Comparison of ENCODE assay signal across 23 mouse cellular contexts in genomic region chrX:130393508-130394145, GRCm38 (mm10).
DNase-seq lines count a peak whose midpoint lies in the region; ATAC-seq and TF ChIP-seq lines count a peak whose summit lies in the region.
"Had no signal": no experiment of that assay in that cellular context is flagged by ENCODE, and none has a peak within 500 bp of the region (broad histone marks: within the 10 kb centered on the region; RNA-seq: fewer than 3 reads in every experiment).

No protein-coding gene starts in this region.

- no peak for DNase-seq in forebrain, embryonic 11.5 days (ENCODE audit: low spot score)
- DNase-seq in forebrain, postnatal 0 days, result peak; percentile 0
- peak; percentile 61 for DNase-seq in brain, embryonic 14.5 days (ENCODE audit: low read depth)
- DNase-seq in retina, postnatal 1 day, result peak; percentile 45
- no peak for DNase-seq in kidney, postnatal 10 days
- DNase-seq: adrenal gland, adult 8-10 months; adrenal gland, postnatal 14 days; adrenal gland, postnatal 36 days; cerebellum, adult 11 months; cerebellum, adult 18-20 months; cerebellum, adult 8-10 months; cerebellum, adult 9-11 months; cerebellum, postnatal 14 days; cerebellum, postnatal 36 days; embryo, embryonic 11 days had no signal

- H3K4me3 ChIP-seq in forebrain, embryonic 11.5 days (ENCODE audit: low read depth, low read length), result no peak overlapping the region
- no peak overlapping the region for H3K4me3 ChIP-seq in forebrain, embryonic 12.5 days (replicated peaks)
- H3K4me3 ChIP-seq in forebrain, postnatal 0 days (ENCODE audit: low read depth, low read length), result no peak overlapping the region
- no peak overlapping the region for H3K4me3 ChIP-seq in forebrain, embryonic 13.5 days
- H3K4me3 ChIP-seq in kidney, embryonic 16.5 days (ENCODE audit: low read length), result no peak overlapping the region
- H3K4me3 ChIP-seq: embryonic facial prominence, embryonic 13.5 days; embryonic facial prominence, embryonic 15.5 days; erythroblast, embryonic 14.5 days had no signal

- H3K27ac ChIP-seq in forebrain, embryonic 11.5 days (ENCODE audit: low read depth, low read length), result 0 out of 2 replicates have a peak overlapping the region, but pooled peaks have one; percentile 31
- no peak overlapping the region for H3K27ac ChIP-seq in forebrain, embryonic 12.5 days
- no peak overlapping the region for H3K27ac ChIP-seq in forebrain, postnatal 0 days (ENCODE audit: low read depth, low read length)
- H3K27ac ChIP-seq in forebrain, embryonic 13.5 days, result no peak overlapping the region
- no peak overlapping the region for H3K27ac ChIP-seq in kidney, embryonic 16.5 days (ENCODE audit: low read length)
- H3K27ac ChIP-seq: embryonic facial prominence, embryonic 13.5 days; embryonic facial prominence, embryonic 15.5 days had no signal

- no peak for TF ChIP-seq CTCF in forebrain, postnatal 0 days (IDR thresholded peaks at IDR 0.05; ENCODE audit: low read depth)
- TF ChIP-seq CTCF in brain, embryonic 14.5 days (IDR thresholded peaks at IDR 0.05; ENCODE audit: borderline replicate concordance, extremely low read depth, insufficient read depth, insufficient read length), result no peak

- H3K4me1 ChIP-seq in forebrain, embryonic 11.5 days (replicated peaks; ENCODE audit: control insufficient read depth, insufficient read depth, low read length), result no peaks in the 10 kb centered on the region
- H3K4me1 ChIP-seq in forebrain, embryonic 12.5 days, result no peaks in the 10 kb centered on the region
- no peaks in the 10 kb centered on the region for H3K4me1 ChIP-seq in forebrain, postnatal 0 days (ENCODE audit: insufficient read depth)
- no peaks in the 10 kb centered on the region for H3K4me1 ChIP-seq in forebrain, embryonic 13.5 days
- H3K4me1 ChIP-seq in kidney, embryonic 16.5 days (ENCODE audit: insufficient read depth, low read length), result no peaks in the 10 kb centered on the region
- H3K4me1 ChIP-seq: embryonic facial prominence, embryonic 13.5 days; embryonic facial prominence, embryonic 15.5 days had no signal

- ATAC-seq in forebrain, embryonic 11.5 days (replicated peaks; ENCODE audit: low FRiP score), result peak; percentile 73
- no peak for ATAC-seq in forebrain, embryonic 12.5 days (ENCODE audit: low FRiP score)
- no peak for ATAC-seq in forebrain, postnatal 0 days
- no peak; the same call in 1 of the 2 replicates for ATAC-seq in forebrain, embryonic 13.5 days
- ATAC-seq in kidney, embryonic 16.5 days (ENCODE audit: low FRiP score, low TSS enrichment), result no peak
- ATAC-seq: activated CD4-positive, CD25-positive, alpha-beta regulatory T cell, adult 4 months; Patski had no signal

- no peaks in the 10 kb centered on the region for H3K36me3 ChIP-seq in forebrain, embryonic 11.5 days (ENCODE audit: control insufficient read depth, insufficient read depth, low read length)
- H3K36me3 ChIP-seq in forebrain, embryonic 12.5 days (replicated peaks), result no peaks in the 10 kb centered on the region
- no peaks in the 10 kb centered on the region for H3K36me3 ChIP-seq in forebrain, postnatal 0 days (ENCODE audit: insufficient read depth)
- no peaks in the 10 kb centered on the region for H3K36me3 ChIP-seq in forebrain, embryonic 13.5 days (ENCODE audit: poor library complexity, severe bottlenecking)
- no peaks in the 10 kb centered on the region for H3K36me3 ChIP-seq in kidney, embryonic 16.5 days (ENCODE audit: insufficient read depth, low read length)
- H3K36me3 ChIP-seq: embryonic facial prominence, embryonic 13.5 days; embryonic facial prominence, embryonic 15.5 days had no signal

- no peak overlapping the region for H3K4me2 ChIP-seq in forebrain, embryonic 11.5 days (ENCODE audit: low read depth, low read length, severe bottlenecking)
- no peak overlapping the region for H3K4me2 ChIP-seq in forebrain, embryonic 12.5 days
- H3K4me2 ChIP-seq in forebrain, postnatal 0 days (ENCODE audit: low read depth), result no peak overlapping the region
- no peak overlapping the region for H3K4me2 ChIP-seq in forebrain, embryonic 13.5 days
- H3K4me2 ChIP-seq in kidney, embryonic 16.5 days (replicated peaks; ENCODE audit: low read depth, low read length), result no peak overlapping the region
- H3K4me2 ChIP-seq: embryonic facial prominence, embryonic 13.5 days; embryonic facial prominence, embryonic 15.5 days had no signal

- no peak overlapping the region for H3K9ac ChIP-seq in forebrain, embryonic 11.5 days (ENCODE audit: low read length)
- no peak overlapping the region for H3K9ac ChIP-seq in forebrain, embryonic 12.5 days
- H3K9ac ChIP-seq in forebrain, postnatal 0 days, result no peak overlapping the region
- H3K9ac ChIP-seq in forebrain, embryonic 13.5 days, result no peak overlapping the region
- H3K9ac ChIP-seq in kidney, embryonic 16.5 days (replicated peaks; ENCODE audit: low read length), result no peak overlapping the region
- H3K9ac ChIP-seq: embryonic facial prominence, embryonic 13.5 days; embryonic facial prominence, embryonic 15.5 days had no signal

- 28% methylated on average over 4 of the region's 4 CpGs for WGBS in forebrain, embryonic 11.5 days
- 32% methylated on average over 4 of the region's 4 CpGs for WGBS in forebrain, embryonic 12.5 days
- WGBS in forebrain, postnatal 0 days, result 33% methylated on average over 4 of the region's 4 CpGs
- 22% methylated on average over 4 of the region's 4 CpGs for WGBS in forebrain, embryonic 13.5 days
- 75% methylated on average over 4 of the region's 4 CpGs for WGBS in kidney, embryonic 16.5 days

- no peaks in the 10 kb centered on the region for H3K9me3 ChIP-seq in forebrain, embryonic 11.5 days (ENCODE audit: control insufficient read depth, low read length)
- no peaks in the 10 kb centered on the region for H3K9me3 ChIP-seq in forebrain, embryonic 12.5 days
- H3K9me3 ChIP-seq in forebrain, postnatal 0 days (ENCODE audit: low read length), result no peaks in the 10 kb centered on the region
- no peaks in the 10 kb centered on the region for H3K9me3 ChIP-seq in forebrain, embryonic 13.5 days (replicated peaks)
- H3K9me3 ChIP-seq in kidney, embryonic 16.5 days (ENCODE audit: low read length), result no peaks in the 10 kb centered on the region
- H3K9me3 ChIP-seq: embryonic facial prominence, embryonic 13.5 days; embryonic facial prominence, embryonic 15.5 days had no signal

- no peaks in the 10 kb centered on the region; the same call in 1 of the 2 replicates for H3K27me3 ChIP-seq in forebrain, embryonic 11.5 days (ENCODE audit: control insufficient read depth, insufficient read depth, low read length)
- no peaks in the 10 kb centered on the region for H3K27me3 ChIP-seq in forebrain, embryonic 12.5 days
- H3K27me3 ChIP-seq in forebrain, postnatal 0 days (ENCODE audit: insufficient read depth, low read length), result no peaks in the 10 kb centered on the region
- no peaks in the 10 kb centered on the region for H3K27me3 ChIP-seq in forebrain, embryonic 13.5 days
- H3K27me3 ChIP-seq in kidney, embryonic 16.5 days (ENCODE audit: insufficient read depth, low read length), result no peaks in the 10 kb centered on the region; the same call in 1 of the 2 replicates
- H3K27me3 ChIP-seq: embryonic facial prominence, embryonic 13.5 days; embryonic facial prominence, embryonic 15.5 days had no signal

- no peak for TF ChIP-seq POLR2A in brain, embryonic 14.5 days (IDR thresholded peaks at IDR 0.05; ENCODE audit: borderline replicate concordance, extremely low read depth, insufficient read depth, insufficient read length, poor library complexity, severe bottlenecking)

Comparison
In these comparisons a context has a peak if more than half of its experiments do, and no peak if none do; other contexts are left out.
1. DNase-seq: peak in forebrain, postnatal 0 days (single experiment), brain, embryonic 14.5 days (single experiment) and retina, postnatal 1 day (single experiment); none in forebrain, embryonic 11.5 days (single experiment) and kidney, postnatal 10 days (single experiment).